Mouse (Mus musculus) liver, embryonic 15.5 days (tissue): ENCODE measurements at regions not wholly inside any gene's neighbourhood (a gene's known extent, or its start where the extent isn't known, plus 50 kb on each side); places are given as distances from the start of the nearest gene placed in this dataset.

Experiments used
- ATAC-seq: fragments of 200-750 bp; cut with Nextera tagmentation; 2 replicates; pipeline ENCODE4 v1.8.0; 2017; ENCODE audit warnings: moderate number of reproducible peaks, mild to moderate bottlenecking, moderate library complexity; ENCODE audit not compliant: insufficient read depth
- H3K27ac ChIP-seq: fragments of 300-500 bp; sonication (generic); replicated peaks from 2 replicates; pipeline ENCODE4 v1.5.1; 2015; ENCODE audit warnings: mild to moderate bottlenecking, inconsistent platforms
- H3K27me3 ChIP-seq: fragments of 300-500 bp; sonication (generic); 2 replicates; pipeline ENCODE4 v1.6.1; 2015; ENCODE audit warnings: mild to moderate bottlenecking, inconsistent platforms
- H3K36me3 ChIP-seq: fragments of 300-500 bp; sonication (generic); replicated peaks from 2 replicates; pipeline ENCODE4 v1.6.1; 2015; ENCODE audit warnings: moderate library complexity, mild to moderate bottlenecking, inconsistent platforms
- H3K4me1 ChIP-seq: fragments of 300-500 bp; sonication (generic); replicated peaks from 2 replicates; pipeline ENCODE4 v1.6.1; 2015; ENCODE audit warnings: inconsistent platforms
- H3K4me2 ChIP-seq: fragments of 300-500 bp; sonication (generic); 2 replicates; pipeline ENCODE4 v1.6.1; 2015; ENCODE audit warnings: moderate library complexity, mild to moderate bottlenecking, inconsistent platforms
- H3K4me3 ChIP-seq: fragments of 300-500 bp; sonication (generic); replicated peaks from 2 replicates; pipeline ENCODE4 v1.5.1; 2015; ENCODE audit warnings: mild to moderate bottlenecking, inconsistent platforms
- H3K9ac ChIP-seq: fragments of 300-500 bp; sonication (generic); 2 replicates; pipeline ENCODE4 v1.6.1; 2015; ENCODE audit warnings: moderate library complexity, mild to moderate bottlenecking, inconsistent platforms
- H3K9me3 ChIP-seq: fragments of 300-500 bp; sonication (generic); replicated peaks from 2 replicates; pipeline ENCODE4 v1.6.1; 2016; ENCODE audit warnings: inconsistent platforms
- WGBS: fragments of 180-500 bp; shearing (Covaris S2); methylation state at CpG from one replicate; pipeline ENCODE4 v1.1.7; 2015; ENCODE audit warnings: mixed read lengths; ENCODE audit not compliant: insufficient replicate concordance; 5-methylcytosine and 5-hydroxymethylcytosine counted together

DNA sequence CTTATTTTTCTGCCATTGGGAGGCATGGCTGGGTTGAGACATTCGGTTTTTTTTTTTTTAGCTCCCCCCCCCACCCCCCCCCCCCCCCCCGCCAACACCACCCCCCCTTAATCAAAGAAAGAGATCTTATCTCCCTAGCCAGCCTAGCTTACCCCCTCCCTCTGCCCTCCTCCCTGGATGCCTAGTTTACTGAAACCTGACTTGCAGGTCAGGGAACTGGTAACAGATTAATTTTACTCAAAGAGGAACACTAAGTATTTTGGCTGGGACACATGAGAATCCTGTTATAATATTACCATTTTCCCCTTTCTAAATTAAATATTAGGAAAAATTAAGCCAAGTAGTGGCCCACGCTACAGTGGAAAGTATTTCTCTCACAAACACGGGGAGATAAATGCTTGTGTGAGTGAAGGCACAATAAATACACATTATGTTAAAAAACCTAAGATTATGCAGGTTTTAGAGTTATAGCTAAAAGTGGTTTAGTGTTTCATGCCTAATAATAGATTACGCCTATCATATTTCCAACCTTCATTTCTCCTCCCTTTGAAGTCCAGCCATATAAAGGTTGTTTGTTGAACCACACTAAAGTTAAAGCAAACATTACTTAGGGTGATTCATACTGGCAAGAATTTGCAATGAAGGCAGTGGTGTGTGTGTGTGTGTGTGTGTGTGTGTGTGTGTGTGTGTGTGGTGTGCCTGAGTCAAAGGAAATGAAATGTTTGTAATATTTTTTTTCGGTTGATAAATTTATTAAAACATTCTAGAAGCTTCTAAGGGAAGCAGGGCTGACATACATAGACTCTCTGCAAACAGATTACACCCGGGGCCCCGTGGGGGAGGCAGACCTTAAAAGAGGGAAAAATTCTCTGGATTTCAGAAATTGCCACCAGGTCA lies 76.0 kb upstream of the Arid5b start:
- 48% methylated on average over 7 of the region's 8 CpGs for WGBS
- Histone ChIP-seq H3K36me3 (no peaks in the 10 kb centered on the region), H3K27ac (no peak overlapping the region), H3K9me3 (no peaks in the 10 kb centered on the region), H3K4me2 (no peak overlapping the region), H3K27me3 (no peaks in the 10 kb centered on the region), H3K4me1 (no peaks in the 10 kb centered on the region), H3K9ac (no peak overlapping the region), H3K4me3 (no peak overlapping the region)
- ATAC-seq, result no peak

DNA sequence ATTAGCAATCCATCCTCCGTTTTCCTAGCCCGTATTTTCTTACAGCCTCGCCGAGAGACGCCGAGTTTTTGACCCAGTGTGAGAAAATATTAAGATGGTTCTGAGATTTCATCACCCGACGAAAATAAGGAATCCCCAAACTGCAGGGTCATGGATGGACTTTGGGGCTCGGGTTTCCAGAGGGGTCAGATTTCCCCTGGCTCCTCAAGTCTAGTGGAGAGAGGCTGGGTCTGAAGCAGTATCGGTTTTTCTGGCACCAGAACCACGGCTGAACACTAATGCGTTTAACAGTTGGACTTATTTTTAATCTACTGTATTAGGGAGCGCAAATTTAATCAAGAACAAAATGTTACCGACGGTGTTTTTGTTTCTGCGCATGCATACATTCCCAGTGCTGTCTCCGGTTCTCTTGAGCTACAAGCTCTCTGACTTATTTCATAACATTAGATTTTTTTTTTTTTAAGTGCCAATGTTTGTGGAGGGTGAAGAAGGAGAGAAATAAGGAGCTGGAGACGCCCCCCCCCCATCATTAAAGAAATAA lies 75.2 kb upstream of the Arid5b start:
- H3K27me3 ChIP-seq, result no peaks in the 10 kb centered on the region
- H3K4me2 ChIP-seq, result no peak overlapping the region
- no peaks in the 10 kb centered on the region for H3K9me3 ChIP-seq
- H3K27ac ChIP-seq, result no peak overlapping the region
- ATAC-seq, result no peak
- no peaks in the 10 kb centered on the region for H3K4me1 ChIP-seq
- H3K4me3 ChIP-seq, result no peak overlapping the region
- WGBS, result 69% methylated on average over 18 of the region's 18 CpGs
- H3K9ac ChIP-seq, result no peak overlapping the region
- H3K36me3 ChIP-seq, result no peaks in the 10 kb centered on the region

DNA sequence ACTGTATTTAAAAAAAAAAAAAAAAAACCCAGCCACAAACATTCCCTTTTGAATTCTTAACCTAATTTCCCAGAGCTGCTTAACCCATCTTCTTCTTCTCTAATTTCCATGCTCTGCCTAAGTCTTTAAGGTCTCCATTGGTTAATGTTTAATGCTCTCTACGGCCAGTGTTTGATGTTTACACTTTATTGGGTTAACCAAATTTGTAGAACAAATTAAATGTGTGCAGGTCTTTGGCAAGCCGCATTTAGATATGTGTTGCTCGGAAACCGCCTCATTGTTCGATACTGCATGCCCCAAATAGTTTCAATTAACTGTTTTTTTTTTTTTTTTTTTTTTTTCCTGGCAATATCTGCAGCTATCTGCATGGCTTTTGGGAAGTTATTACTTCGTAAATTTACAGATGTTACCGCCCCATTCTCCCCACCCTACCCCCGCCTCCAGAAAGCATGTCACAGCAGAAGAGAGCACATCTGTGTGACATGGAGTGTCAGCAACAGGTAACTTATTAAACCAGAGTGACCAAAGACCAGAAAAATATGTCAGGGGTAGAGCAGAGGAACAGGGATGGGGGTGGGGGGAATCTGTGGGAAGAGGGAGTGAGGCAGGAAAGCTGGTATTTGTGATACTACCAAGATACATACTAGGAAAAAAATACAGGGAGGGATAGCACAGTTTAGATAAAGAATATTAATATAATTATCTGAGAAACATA lies 73.5 kb upstream of the Arid5b start:
- Histone ChIP-seq H3K36me3 (no peaks in the 10 kb centered on the region), H3K27me3 (no peaks in the 10 kb centered on the region), H3K9ac (no peak overlapping the region), H3K9me3 (no peaks in the 10 kb centered on the region), H3K4me3 (no peak overlapping the region), H3K4me1 (no peaks in the 10 kb centered on the region), H3K27ac (no peak overlapping the region), H3K4me2 (no peak overlapping the region)
- 65% methylated on average over 8 of the region's 8 CpGs for WGBS
- peak; percentile 71; the same call in 1 of the 2 replicates for ATAC-seq

DNA sequence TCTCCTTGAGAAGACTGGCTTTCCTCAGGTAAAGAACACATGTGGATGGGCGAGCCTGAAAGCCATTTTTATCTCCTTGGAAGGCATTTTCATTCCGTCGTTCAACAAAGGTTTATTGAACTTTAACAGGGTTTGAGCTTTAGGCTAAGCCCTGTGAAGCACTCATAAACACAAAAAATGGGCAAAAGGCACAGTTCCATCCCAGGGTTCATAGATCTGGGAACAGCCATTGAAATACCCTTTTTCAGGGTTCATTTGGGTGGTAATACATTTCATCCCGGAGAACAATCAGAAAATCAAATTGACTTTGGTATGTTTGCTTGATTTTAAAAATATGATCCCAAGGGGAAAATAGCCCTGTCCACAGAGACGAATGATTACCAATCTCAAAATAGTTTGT lies 72.9 kb upstream of the Arid5b start:
- no peak for ATAC-seq
- H3K4me2 ChIP-seq, result no peak overlapping the region
- H3K36me3 ChIP-seq, result no peaks in the 10 kb centered on the region
- 58% methylated on average over 5 of the region's 5 CpGs for WGBS
- H3K4me3 ChIP-seq, result no peak overlapping the region
- H3K9ac ChIP-seq, result no peak overlapping the region
- H3K27ac ChIP-seq, result 0 out of 2 replicates have a peak overlapping the region, but pooled peaks have one; percentile 14
- H3K27me3 ChIP-seq, result no peaks in the 10 kb centered on the region
- H3K9me3 ChIP-seq, result no peaks in the 10 kb centered on the region
- H3K4me1 ChIP-seq, result no peaks in the 10 kb centered on the region

DNA sequence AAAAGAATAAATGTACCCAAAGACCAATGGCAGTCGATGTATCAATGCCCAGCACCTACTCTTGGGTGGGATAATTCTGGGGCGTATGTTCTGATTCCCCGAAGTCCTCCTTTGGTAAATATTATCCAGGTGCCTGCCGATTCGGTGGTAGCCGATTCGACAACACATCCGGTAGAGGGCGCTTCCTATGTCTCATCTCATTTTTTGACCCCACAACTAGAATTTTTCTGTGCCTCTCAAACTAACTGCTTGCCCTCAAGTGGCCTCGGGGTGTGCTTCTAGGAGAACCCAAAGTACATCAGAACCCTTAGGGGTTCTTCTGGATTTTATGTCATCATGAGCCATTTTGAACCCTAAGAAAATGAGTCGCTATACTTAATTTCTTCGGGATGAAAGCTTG lies 72.3 kb upstream of the Arid5b start:
- 71% methylated on average over 12 of the region's 12 CpGs for WGBS
- no peak for ATAC-seq
- no peak overlapping the region for H3K4me2 ChIP-seq
- H3K4me1 ChIP-seq, result no peaks in the 10 kb centered on the region
- H3K27ac ChIP-seq, result 0 out of 2 replicates have a peak overlapping the region, but pooled peaks have one; percentile 14
- no peak overlapping the region for H3K9ac ChIP-seq
- H3K9me3 ChIP-seq, result no peaks in the 10 kb centered on the region
- H3K4me3 ChIP-seq, result no peak overlapping the region
- H3K27me3 ChIP-seq, result no peaks in the 10 kb centered on the region
- H3K36me3 ChIP-seq, result no peaks in the 10 kb centered on the region

DNA sequence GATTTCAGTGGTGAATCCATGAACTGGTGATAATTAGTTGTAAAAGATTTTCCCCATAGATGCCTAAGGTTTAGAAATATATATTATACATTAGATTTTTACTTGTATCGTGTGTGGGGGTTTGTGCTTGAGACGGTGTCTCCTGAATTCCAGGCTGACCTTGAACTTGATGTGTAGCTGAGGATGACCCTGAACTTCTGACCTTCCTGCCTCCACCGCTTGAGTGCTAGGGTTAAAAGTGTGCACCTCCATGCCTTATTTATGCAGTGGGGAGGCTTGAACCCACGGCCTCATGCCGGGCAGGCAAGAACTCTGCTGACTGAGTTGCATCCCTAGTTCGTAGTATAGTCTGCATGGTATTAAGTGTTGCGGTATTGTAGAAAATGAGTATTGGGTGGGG lies 69.3 kb upstream of the Arid5b start:
- Histone ChIP-seq H3K4me1 (no peaks in the 10 kb centered on the region), H3K4me2 (no peak overlapping the region), H3K36me3 (no peaks in the 10 kb centered on the region), H3K9ac (no peak overlapping the region), H3K27me3 (no peaks in the 10 kb centered on the region), H3K27ac (no peak overlapping the region), H3K9me3 (0 out of 2 replicates have a peak, but pooled peaks cover under 1% of the 10 kb centered on the region), H3K4me3 (no peak overlapping the region)
- ATAC-seq, result no peak
- 79% methylated on average over 7 of the region's 7 CpGs for WGBS

DNA sequence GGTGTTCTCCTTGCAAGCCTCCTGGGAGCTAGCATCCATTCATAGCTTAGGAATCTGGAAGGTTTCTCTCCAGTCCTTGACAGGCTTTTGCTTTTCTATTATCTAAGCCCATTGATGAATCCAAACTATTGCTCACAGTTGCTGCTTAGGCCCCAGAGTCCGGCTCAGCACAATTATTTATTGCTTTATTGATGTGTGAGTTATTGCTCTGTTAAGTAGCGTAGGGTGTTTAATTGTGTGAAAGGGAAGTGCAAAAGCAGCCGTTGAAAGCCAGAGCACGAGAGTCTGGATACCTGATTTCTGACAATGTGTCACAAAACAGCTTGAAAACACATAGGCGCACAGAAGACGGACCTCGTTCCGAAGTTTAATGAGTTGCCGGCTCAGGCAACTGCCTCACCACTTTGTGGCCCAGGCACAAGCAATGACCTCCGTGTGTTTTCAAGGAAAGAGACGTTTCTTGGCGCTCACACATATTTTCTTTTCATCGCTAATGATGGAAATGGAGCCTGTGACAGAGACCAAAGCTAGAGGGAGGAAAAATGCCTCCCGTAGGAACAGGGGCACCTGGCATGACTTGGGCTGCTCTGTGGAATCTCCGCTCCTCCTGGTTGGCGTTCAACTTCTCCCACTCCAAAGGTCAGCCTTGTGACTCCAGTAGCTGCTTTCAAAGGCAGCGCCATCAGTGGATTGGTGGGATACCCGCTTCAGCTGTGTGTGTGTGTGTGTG lies 66.6 kb upstream of the Arid5b start:
- ATAC-seq, result no peak
- 74% methylated on average over 18 of the region's 18 CpGs for WGBS
- H3K4me3 ChIP-seq, result no peak overlapping the region

DNA sequence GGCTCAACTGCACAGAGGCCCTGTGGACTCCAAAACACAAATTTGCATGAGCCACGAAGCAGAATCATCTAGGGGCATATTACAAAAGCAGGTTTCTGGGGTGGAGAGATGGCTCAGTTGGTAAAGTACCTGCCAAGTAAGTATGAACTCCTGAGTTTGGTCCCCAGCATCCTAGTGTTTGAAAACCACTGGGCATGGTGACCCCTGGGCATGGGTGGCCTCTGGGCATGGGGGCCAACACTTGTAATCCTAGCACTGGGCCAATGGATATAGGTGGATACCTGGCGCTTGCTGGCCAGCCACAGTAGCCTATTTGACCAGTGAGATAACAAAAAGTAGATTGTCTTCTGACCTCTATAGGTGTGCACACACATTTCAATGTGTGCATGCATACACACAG lies 65.7 kb upstream of the Arid5b start:
- Histone ChIP-seq H3K4me1 (no peaks in the 10 kb centered on the region), H3K9me3 (0 out of 2 replicates have a peak, but pooled peaks cover 3% of the 10 kb centered on the region), H3K27ac (no peak overlapping the region), H3K27me3 (no peaks in the 10 kb centered on the region), H3K4me2 (no peak overlapping the region), H3K36me3 (no peaks in the 10 kb centered on the region), H3K4me3 (no peak overlapping the region), H3K9ac (no peak overlapping the region)
- ATAC-seq, result no peak
- WGBS, result 67% methylated on average over 2 of the region's 2 CpGs

More for the DNA sequence above, 66.6 kb upstream of the Arid5b start:
- Histone ChIP-seq H3K4me2 (no peak overlapping the region), H3K36me3 (no peaks in the 10 kb centered on the region), H3K9ac (no peak overlapping the region), H3K4me1 (no peaks in the 10 kb centered on the region), H3K27ac (no peak overlapping the region), H3K9me3 (0 out of 2 replicates have a peak, but pooled peaks cover 3% of the 10 kb centered on the region), H3K27me3 (no peaks in the 10 kb centered on the region)

DNA sequence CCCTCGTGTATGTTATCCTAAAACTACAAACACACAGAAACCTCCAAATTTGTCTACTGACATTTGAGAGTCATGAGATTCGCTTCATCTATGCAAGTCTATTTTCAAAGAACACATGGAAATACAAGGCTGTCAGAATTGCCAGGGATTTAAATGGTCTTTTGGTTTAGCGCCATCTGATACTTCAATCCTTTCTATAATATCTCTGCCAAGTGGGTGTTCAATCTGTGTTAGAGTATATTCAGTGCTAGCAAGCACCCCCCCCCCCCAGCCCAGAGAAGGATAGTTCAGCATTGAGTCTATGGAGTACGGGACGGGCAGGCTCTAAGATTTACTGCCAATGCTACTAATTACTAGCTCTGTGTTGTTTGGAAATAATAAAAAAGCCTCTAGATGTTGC lies 55.5 kb upstream of the Arid5b start:
- Histone ChIP-seq H3K9ac (no peak overlapping the region), H3K27me3 (no peaks in the 10 kb centered on the region), H3K36me3 (no peaks in the 10 kb centered on the region), H3K4me1 (no peaks in the 10 kb centered on the region), H3K27ac (no peak overlapping the region), H3K4me3 (no peak overlapping the region), H3K4me2 (no peak overlapping the region), H3K9me3 (no peaks in the 10 kb centered on the region)
- no peak for ATAC-seq
- 63% methylated on average over 5 of the region's 5 CpGs for WGBS
